Mouse (Mus musculus): Measurements from ENCODE around the gene Mef2a.

GRCm38 (mm10) chr7:67368394-67368793 is 4.3 kb downstream of the Mef2a start:
- TF ChIP-seq CTCF (IDR thresholded peaks at IDR 0.05; ENCODE audit: extremely low read depth, insufficient read depth, low read length) (no peak), POLR2A (IDR thresholded peaks at IDR 0.05; ENCODE audit: extremely low read depth, insufficient read depth, low read length) (no peak)

All from cortical plate, adult 2 months (tissue).